Mouse (Mus musculus): ENCODE data around the gene Slk. TPM values are rescaled to one million over a fixed set of nuclear protein-coding genes. Genes with fewer than 3 reads are reported as not detected.

Slk gene
- polyA plus RNA-seq (2012; rRNA removed) = 34.5 and 34.6 TPM in 2 replicates

DNA sequence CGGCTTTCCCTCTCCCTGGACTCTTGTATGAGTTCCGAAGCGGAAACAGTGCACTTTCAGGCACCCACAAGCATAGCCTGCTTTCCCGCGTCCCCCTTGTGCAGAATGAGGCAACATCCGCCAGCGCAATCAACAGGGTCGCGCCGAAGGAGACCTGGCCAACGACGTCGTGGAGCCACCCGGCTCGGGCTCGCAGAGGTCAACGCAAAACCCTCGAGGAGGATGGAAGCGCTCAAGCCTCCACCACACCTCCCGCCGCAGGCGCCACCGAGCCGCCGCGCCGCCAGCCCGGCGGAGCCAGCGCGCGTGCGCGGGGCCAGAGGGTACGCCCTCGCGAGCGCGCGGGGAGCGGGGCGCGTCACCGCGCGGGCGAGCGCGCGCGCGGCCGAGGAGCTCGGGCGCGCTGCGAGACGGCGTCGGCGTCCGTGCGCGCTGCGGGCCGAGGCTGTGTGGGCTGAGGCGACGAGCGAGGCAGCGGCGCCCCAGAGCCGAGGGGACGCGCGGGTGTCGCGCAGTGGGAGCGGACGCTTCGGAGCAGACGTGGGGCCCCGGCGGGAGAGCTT lies at the start of gene Slk:
Gene Slk (plus strand): TSS at position 454 of the 563 bp plus-strand sequence.
- Histone ChIP-seq H3K4me3 (ENCODE audit: insufficient read depth, low read length) (peak within 1 kb of the TSS; percentile 57), H3K27ac (ENCODE audit: insufficient read depth, low read length) (peak within 1 kb of the TSS; percentile 75), H3K4me1 (ENCODE audit: control insufficient read depth, insufficient read depth, low read length) (peaks cover 2% of the 10 kb centered on the region; the same call in 1 of the 2 replicates)
- TF ChIP-seq POLR2A (IDR thresholded peaks at IDR 0.05; ENCODE audit: extremely low read depth, insufficient read depth, low read length) (peak; percentile 70), CTCF (IDR thresholded peaks at IDR 0.05; ENCODE audit: extremely low read depth, insufficient read depth, low read length) (no peak)

DNA sequence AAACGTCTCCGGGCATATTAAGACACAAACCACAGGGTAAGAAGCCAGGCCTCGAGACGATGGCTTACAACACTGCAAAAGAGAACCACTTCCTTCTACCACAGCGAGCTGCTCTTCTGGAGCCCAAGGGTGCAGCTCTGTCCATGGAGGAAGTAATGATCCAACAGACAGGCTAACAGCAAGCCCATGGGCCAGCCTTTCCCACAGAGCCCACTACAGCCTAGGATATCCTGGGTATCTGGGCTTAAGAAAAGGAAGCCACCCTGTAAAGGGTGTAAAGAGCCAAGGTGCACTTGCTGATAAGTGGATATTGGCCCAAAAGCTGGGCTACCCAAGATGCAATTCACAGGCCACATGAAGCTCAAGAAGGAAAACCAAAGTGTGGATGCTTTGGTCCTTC lies 48.2 kb upstream of the Slk start:
- Histone ChIP-seq H3K4me3 (ENCODE audit: insufficient read depth, low read length) (no peak overlapping the region), H3K4me1 (ENCODE audit: control insufficient read depth, insufficient read depth, low read length) (no peaks in the 10 kb centered on the region), H3K27ac (ENCODE audit: insufficient read depth, low read length) (no peak overlapping the region)
- no peak for TF ChIP-seq CTCF (IDR thresholded peaks at IDR 0.05; ENCODE audit: extremely low read depth, insufficient read depth, low read length)
- TF ChIP-seq POLR2A (IDR thresholded peaks at IDR 0.05; ENCODE audit: extremely low read depth, insufficient read depth, low read length) = no peak

DNA sequence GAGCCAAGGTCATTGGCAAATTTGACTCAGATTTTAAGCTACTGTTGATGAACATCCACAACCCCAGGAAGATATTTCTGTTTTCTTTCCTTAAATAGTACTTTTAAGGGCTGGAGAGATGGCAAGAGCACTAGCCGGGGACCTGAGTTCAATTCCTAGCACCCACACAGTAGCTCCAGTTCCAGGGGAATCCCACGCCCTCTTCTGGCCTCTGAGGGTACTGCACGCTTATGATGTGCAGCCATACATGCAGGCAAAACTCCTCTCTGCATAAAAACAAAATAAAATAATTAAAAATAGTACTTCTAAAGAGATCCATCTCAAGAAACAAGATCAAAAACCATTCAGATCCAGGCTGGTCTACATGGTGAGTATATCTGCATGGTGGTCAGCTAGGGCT lies 47.0 kb upstream of the Slk start:
- no peak; the same call in 1 of the 2 replicates for TF ChIP-seq CTCF (IDR thresholded peaks at IDR 0.05; ENCODE audit: extremely low read depth, insufficient read depth, low read length)
- no peak for TF ChIP-seq POLR2A (IDR thresholded peaks at IDR 0.05; ENCODE audit: extremely low read depth, insufficient read depth, low read length)
- no peak overlapping the region for H3K27ac ChIP-seq (ENCODE audit: insufficient read depth, low read length)
- H3K4me1 ChIP-seq (ENCODE audit: control insufficient read depth, insufficient read depth, low read length) = no peaks in the 10 kb centered on the region
- no peak overlapping the region for H3K4me3 ChIP-seq (ENCODE audit: insufficient read depth, low read length)

DNA sequence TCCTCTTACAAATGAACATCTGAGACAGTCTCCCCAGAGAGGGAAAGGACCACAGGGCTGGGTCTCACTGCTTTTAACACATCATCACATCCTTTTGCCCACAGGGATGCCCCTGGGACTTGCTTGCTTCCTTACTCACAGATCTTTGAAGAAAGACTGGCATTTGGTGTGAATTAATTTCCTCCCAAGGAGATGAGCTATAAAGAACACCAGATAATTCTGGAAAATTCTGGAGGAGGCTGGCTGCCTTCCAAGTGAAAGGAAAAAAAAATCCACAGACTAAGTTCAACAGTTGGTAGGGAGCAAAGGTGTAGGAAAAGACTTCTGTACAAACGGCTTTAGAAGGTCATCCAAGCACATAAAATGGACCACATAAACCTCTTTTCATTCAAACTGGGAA lies 45.3 kb upstream of the Slk start:
- TF ChIP-seq CTCF (IDR thresholded peaks at IDR 0.05; ENCODE audit: extremely low read depth, insufficient read depth, low read length) (no peak), POLR2A (IDR thresholded peaks at IDR 0.05; ENCODE audit: extremely low read depth, insufficient read depth, low read length) (no peak)
- no peaks in the 10 kb centered on the region for H3K4me1 ChIP-seq (ENCODE audit: control insufficient read depth, insufficient read depth, low read length)
- H3K4me3 ChIP-seq (ENCODE audit: insufficient read depth, low read length) = no peak overlapping the region
- no peak overlapping the region for H3K27ac ChIP-seq (ENCODE audit: insufficient read depth, low read length)

DNA sequence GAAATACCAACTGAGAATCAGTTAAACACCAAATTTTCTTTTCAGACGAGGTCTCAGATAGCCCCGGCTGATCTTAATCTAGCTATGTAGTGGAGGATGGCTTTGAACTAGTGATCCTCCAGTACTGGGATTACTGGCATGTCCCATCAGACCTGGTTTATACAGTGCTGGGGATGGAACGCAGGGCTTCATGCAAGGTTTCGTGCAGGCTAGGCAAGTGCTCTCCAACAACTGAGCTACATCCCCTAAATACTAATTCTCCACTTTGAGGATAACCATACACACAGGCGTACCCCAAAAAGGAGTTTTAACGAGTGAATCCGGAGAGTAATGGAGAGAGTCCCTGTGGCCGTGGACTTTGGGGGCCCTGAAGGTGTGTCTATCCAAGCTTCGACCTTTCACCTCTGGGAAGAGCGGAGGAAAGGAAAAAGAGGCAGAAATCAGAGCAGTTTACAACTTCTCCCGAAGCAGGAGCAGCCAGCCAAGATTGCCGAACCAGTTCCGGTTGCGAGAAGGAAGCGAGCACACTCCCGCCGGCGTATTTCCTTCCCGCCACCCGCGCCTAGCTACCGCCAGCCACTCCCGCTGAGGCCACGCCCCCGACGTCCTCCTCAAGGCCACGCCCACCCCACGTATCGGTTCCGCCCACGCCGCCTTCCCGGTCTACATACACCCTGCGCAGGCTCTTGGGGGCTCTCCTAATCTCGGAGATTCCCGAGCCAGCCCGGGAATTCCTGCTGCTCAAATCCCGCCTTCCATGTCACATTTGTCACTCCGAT lies 42.8 kb upstream of the Slk start:
- TF ChIP-seq CTCF (IDR thresholded peaks at IDR 0.05; ENCODE audit: extremely low read depth, insufficient read depth, low read length) (no peak), POLR2A (IDR thresholded peaks at IDR 0.05; ENCODE audit: extremely low read depth, insufficient read depth, low read length) (peak; percentile 71)
- no peaks in the 10 kb centered on the region for H3K4me1 ChIP-seq (ENCODE audit: control insufficient read depth, insufficient read depth, low read length)
- peak overlapping the region; percentile 38 for H3K4me3 ChIP-seq (ENCODE audit: insufficient read depth, low read length)
- 0 out of 2 replicates have a peak overlapping the region, but pooled peaks have one; percentile 49 for H3K27ac ChIP-seq (ENCODE audit: insufficient read depth, low read length)

DNA sequence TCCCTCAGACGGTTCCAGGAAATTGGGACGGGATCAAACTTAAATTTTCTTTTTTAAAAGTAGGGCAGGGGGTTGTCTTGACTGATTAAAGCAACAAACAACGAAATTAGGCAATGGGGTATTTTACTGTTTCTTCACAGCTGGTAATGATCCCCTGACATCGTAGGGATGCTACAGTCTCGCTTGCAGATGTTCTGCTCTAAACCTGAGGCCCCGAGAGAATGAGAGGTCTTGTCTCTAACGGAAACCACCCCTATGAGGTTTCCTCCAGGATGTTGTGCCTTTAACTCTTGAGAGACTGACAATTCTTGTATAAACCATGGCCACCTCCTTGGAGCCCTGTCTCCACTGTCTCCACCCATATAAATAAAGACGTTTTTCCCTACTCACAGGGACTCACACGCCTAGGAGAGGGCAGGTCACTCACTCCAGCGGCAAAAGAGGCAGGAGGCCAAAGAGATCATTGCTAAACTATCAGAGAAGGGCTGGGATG lies 42.1 kb upstream of the Slk start, which contains the start of gene Stn1:
Gene Stn1 (minus strand): TSS at position 208 of the 493 bp plus-strand sequence.
- 0 out of 2 replicates have a peak within 1 kb of the TSS, but pooled peaks have one; percentile 49 for H3K27ac ChIP-seq (ENCODE audit: insufficient read depth, low read length)
- peak within 1 kb of the TSS; percentile 38 for H3K4me3 ChIP-seq (ENCODE audit: insufficient read depth, low read length)
- no peak for TF ChIP-seq POLR2A (IDR thresholded peaks at IDR 0.05; ENCODE audit: extremely low read depth, insufficient read depth, low read length)
- TF ChIP-seq CTCF (IDR thresholded peaks at IDR 0.05; ENCODE audit: extremely low read depth, insufficient read depth, low read length) = no peak
- H3K4me1 ChIP-seq (ENCODE audit: control insufficient read depth, insufficient read depth, low read length) = no peaks in the 10 kb centered on the region

DNA sequence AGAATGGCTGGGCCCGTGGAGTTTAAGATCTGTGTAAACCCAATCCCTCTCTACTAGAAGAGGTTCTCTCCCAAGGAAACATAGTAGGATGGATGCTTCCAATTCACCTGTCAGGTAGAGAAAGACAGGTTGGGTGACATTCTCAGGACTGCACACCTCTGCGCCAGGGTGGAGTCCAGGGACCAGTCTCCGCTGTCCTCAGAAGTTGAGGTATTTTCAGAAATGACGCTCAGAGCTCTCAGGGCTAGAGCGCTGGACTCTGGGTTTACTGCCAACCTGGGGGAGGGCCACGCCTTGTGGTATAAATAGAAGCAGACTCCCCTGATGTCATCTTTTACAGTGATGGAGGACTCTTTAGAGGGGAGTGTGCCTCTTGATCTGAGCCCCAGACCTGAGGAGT lies 41.6 kb upstream of the Slk start:
- Histone ChIP-seq H3K27ac (ENCODE audit: insufficient read depth, low read length) (no peak overlapping the region), H3K4me1 (ENCODE audit: control insufficient read depth, insufficient read depth, low read length) (no peaks in the 10 kb centered on the region), H3K4me3 (ENCODE audit: insufficient read depth, low read length) (peak overlapping the region; percentile 38; the same call in 1 of the 2 replicates)
- TF ChIP-seq POLR2A (IDR thresholded peaks at IDR 0.05; ENCODE audit: extremely low read depth, insufficient read depth, low read length) = no peak
- TF ChIP-seq CTCF (IDR thresholded peaks at IDR 0.05; ENCODE audit: extremely low read depth, insufficient read depth, low read length) = no peak

DNA sequence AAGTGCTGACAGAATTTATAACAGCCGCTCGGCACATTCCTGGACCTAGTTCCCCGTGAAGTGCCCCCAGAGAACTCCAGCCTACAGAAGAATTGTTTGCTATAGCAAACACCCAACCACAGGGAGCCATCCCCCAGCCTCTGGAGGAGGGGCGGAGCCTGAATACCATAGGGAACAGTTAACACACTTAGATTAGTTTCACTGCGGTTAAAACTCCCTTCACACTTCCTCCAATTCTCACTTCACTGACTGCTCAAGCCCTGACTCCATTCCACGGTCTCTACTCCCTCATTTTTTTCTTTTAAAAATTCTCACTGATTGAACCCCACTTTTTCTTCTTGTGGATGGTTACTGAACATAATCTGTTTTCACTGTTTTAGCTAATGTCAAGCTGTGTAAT lies 40.7 kb upstream of the Slk start:
- Histone ChIP-seq H3K4me3 (ENCODE audit: insufficient read depth, low read length) (no peak overlapping the region), H3K27ac (ENCODE audit: insufficient read depth, low read length) (no peak overlapping the region), H3K4me1 (ENCODE audit: control insufficient read depth, insufficient read depth, low read length) (no peaks in the 10 kb centered on the region)
- TF ChIP-seq CTCF (IDR thresholded peaks at IDR 0.05; ENCODE audit: extremely low read depth, insufficient read depth, low read length) (no peak), POLR2A (IDR thresholded peaks at IDR 0.05; ENCODE audit: extremely low read depth, insufficient read depth, low read length) (no peak)

DNA sequence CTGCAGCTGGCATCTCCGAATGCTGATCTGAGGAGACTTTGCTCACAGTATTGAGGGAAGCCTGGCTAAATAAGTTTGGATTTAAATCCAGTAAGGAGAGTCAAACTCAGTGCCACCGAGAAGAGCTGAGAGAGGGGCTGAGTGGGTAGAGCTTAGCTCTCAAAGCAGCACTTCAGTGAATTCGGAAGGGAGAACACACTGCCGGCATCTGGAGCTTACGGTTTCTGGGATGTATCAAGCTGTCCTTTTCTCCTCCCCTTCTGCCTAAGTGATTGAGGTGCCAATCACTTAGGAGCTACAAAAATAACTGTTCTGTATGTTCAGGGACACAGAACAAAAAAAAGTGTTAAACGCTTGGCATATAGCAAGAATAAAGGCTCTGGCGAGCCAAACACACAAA lies 37.0 kb upstream of the Slk start:
- Histone ChIP-seq H3K4me1 (ENCODE audit: control insufficient read depth, insufficient read depth, low read length) (no peaks in the 10 kb centered on the region), H3K27ac (ENCODE audit: insufficient read depth, low read length) (peak overlapping the region; percentile 1; the same call in 1 of the 2 replicates), H3K4me3 (ENCODE audit: insufficient read depth, low read length) (no peak overlapping the region)
- TF ChIP-seq POLR2A (IDR thresholded peaks at IDR 0.05; ENCODE audit: extremely low read depth, insufficient read depth, low read length) (no peak), CTCF (IDR thresholded peaks at IDR 0.05; ENCODE audit: extremely low read depth, insufficient read depth, low read length) (no peak)
